Mouse (Mus musculus) naive thymus-derived CD4-positive, alpha-beta T cell, adult 5 months (primary cell): Measurements from ENCODE around the gene Gm14327. TPM values are rescaled to one million over a fixed set of nuclear protein-coding genes. Genes with fewer than 3 reads are reported as not detected.

Experiments used
- polyA plus RNA-seq: library from polyadenylated mRNA; unstranded; fragments of 100-300 nt; shearing (Covaris generic); gene quantifications from one replicate; pipeline ENCODE4 v1.2.1, GENCODE M21; 2017

The Gm14327 gene
- not detected for polyA plus RNA-seq

GRCm38 (mm10) chr2:177897046-177897578 lies at the start of gene Gm14327:
TSS of gene Gm14327 (plus strand) at chr2:177897096.

GRCm38 (mm10) chr2:177925563-177926103 lies 28.7 kb downstream of the Gm14327 start, which contains the start of gene Zfp972:
TSS of gene Zfp972 (minus strand) at chr2:177925613.

Other genes starting within 250 kb of the Gm14327 start
- not detected for gene Gm14322, start 137.8 kb upstream of the Gm14327 start, polyA plus RNA-seq
- 4.6 TPM for gene Gm14325, start 56.8 kb upstream of the Gm14327 start, polyA plus RNA-seq
- 0.87 TPM for gene Zfp972, start 28.5 kb downstream of the Gm14327 start, polyA plus RNA-seq
- gene Gm14326, start 60.2 kb downstream of the Gm14327 start, polyA plus RNA-seq = 3.4 TPM
- 4.5 TPM for gene Zfp971, start 126.2 kb downstream of the Gm14327 start, polyA plus RNA-seq
- gene Zfp931, start 181.4 kb downstream of the Gm14327 start, polyA plus RNA-seq = 6.6 TPM
- gene Phactr3, start 221.9 kb downstream of the Gm14327 start, polyA plus RNA-seq = not detected